Mouse (Mus musculus): ENCODE results near the gene Bloc1s5. TPM values are rescaled to one million over a fixed set of nuclear protein-coding genes. Genes with fewer than 3 reads are reported as not detected.
A peak's percentile ranks its signal among the peaks of the same experiment; 100 is the strongest.
"Not testable (repeated sequence)": the region's sequence is repeated elsewhere in the genome, so short reads cannot be mapped to it uniquely, and the experiment has no call there.

The Bloc1s5 gene
- total RNA-seq, 4 experiments from 2014 or later, result 8.0 to 13.5 (median 9.8) TPM

DNA sequence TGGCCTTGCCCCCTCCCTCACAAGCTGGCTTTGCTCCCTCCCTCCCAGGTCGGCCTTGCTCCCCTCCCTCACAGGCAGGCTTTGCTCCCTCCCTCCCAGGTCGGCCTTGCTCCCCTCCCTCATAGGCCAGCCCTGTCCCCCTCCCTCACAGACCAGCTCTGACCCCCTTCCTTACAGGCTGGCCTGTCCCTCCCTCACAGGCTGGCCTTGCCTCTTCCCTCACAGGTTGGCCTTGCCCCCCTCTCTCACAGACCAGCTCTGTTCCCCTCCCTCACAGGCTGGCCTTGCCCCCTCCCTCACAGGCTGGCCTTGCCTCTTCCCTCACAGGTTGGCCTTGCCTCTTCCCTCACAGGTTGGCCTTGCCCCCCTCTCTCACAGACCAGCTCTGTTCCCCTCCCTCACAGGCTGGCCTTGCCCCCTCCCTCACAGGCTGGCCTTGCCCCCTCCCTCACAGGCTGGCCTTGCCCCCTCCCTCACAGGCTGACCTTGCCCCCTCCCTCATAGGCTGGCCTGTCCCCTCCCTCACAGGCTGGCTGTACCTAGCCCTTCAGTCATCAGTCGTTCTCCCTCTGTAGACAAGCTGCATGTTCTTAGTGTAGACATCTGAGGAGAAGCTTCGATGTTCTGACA is 16.8 kb downstream of the Bloc1s5 start:
- not testable (repeated sequence) for DNase-seq (ENCODE audit: low spot score in 2 of 2)

DNA sequence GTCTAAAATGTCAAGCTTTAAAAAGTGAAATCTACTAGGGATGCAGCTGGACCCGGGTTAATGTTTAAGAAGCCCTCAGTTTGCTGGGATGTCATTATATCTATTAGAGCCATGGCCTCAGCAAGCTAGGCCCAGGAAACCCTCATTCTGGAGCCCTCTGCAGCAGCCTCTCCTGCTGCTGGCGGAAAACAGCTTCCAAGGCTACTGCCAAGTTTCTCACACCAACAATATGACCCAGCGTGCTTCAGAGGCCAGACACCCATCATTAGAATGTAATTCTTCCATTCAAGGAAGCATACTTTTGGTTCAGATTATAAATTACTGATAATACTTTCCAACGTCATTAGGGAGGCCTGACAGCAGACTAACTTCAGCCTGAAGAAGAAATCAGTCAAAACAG is 18.0 kb downstream of the Bloc1s5 start:
- no peak for DNase-seq (ENCODE audit: low spot score in 2 of 2)

DNA sequence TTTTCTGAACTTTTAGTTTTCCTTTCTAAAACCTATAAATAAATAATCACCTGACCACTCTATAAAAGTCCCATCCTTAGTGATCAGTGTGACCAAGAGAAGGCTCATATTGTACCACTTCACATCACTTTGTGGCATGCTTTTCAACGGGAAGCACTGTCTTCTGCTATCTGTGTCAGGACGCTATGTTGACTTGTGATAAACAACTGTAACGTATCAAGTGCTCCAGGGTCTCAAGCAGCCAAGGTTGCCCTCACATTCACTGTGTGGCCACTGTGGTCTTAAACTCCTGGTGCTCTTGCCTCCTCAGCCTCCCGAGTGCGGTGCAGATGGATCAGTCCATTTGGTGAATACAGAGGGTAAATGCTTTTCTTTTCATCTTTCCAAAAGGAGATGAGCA is 19.3 kb downstream of the Bloc1s5 start:
- DNase-seq (ENCODE audit: low spot score in 2 of 2), result no peak

DNA sequence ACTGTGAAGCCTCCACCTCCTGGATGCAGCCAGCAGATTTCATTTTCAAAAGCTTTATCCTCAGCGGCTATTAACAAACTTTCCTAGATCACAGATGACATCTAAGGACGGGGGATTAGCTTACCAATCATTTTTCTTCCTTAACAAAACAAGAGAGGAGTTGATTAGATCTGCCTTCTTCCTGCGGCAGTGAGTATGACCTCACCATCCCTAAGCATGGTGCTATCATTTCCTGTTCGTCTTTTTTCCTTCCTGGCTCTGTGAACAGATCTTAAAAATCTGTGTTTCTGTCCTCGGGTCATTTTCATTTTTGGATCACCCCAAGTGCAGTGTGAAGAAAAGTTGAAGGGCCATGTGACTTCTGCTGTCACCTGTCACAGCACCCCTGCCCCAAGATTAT is 20.6 kb downstream of the Bloc1s5 start:
- no peak for DNase-seq (ENCODE audit: low spot score in 2 of 2)

DNA sequence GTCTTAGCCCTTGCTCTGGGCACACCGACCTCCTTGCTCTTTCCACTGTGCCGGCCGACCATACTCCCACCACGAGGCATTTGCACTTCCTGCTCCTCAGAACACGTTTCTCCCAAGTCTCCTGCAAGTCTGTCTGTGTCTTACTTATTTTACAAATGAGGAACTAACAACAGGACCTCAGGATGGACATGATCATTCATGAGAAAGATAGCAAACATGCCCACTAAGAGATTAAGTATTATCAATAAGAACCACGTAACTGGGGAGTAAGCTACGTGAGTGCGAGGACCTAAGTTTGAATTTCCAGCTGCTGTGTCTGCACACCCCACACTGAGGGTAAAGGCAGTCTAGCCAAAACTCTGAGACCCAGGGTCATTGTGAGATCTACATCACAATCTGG is 21.3 kb downstream of the Bloc1s5 start:
- DNase-seq (ENCODE audit: low spot score in 2 of 2), result no peak

DNA sequence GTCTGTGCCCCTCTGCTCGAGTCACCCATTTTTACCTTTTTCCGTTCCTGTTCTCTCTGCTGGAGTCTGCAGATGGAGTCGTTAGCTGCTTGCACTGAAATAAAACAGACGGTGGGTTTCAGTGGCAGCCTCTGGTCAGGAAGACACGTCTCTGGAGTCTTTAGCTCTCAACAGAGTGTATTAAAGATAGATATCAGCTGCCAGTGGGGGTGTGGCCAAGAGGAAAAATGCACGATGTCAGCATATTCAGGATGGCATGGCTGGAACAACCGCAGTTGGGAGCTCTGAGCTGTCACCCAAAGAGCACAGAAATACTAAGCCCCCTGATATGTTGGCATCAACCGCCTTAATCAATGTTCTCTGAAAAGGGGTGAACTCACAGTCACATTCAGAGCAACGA is 22.3 kb downstream of the Bloc1s5 start:
- DNase-seq (ENCODE audit: low spot score in 2 of 2), result no peak

DNA sequence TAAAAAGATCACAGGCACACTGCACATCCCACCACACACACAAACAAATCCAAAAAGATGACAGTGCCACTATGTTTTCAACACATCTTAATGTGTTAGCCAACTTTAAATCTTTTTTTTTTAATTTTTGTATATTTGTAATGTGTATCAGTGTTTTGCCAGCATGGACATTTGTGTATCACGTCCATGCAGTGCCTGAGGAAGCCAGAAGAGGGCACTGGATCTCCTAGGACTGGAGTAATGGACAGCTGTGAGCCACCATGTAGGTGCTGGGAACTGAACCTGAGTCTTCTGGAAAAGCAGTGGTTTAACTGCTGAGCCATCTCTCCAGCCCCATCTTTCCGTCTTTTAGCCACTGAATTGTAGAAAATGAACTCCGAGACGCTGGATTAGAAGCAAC is 22.7 kb downstream of the Bloc1s5 start:
- no peak for DNase-seq (ENCODE audit: low spot score in 2 of 2)

DNA sequence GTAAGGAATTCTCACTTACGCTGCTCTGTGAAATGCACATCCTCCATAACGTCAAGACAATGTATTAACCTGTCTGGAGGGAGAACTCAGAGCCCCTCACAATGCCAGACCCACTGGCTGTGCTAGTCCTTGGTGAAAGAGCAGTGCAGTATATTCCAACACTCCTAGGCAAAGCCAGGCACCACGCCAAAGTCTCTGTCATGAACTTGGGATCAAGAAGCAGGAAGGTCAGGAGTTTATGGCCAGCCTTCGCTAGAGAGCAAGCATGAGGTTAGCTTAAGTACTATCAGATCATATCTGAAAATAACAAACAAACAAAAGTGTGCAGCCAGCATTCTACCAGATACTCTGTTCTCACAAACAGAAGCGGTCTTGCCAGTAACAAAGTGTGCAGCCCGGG is 24.6 kb downstream of the Bloc1s5 start:
- DNase-seq (ENCODE audit: low spot score in 2 of 2), result no peak

DNA sequence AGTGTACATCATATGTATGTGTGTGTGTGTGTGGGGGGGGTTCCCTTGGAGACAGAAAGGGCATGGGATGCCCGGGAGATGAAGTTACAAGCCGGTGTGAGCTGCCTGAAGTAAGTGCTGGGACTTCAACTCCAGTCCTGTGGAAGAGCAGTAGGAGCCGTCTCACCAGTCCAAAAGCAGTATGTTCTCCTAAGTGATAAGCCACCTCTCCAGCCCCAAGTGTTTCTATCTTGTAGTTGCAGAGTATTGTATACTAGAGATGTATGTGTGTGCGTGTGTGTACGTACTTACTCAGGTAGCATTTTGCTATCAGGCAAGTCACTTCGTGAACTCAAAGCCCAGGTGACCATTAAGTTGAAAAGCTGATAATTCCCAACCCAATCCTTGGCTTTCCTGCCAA is 27.8 kb downstream of the Bloc1s5 start:
- no peak for DNase-seq (ENCODE audit: low spot score in 2 of 2)

DNA sequence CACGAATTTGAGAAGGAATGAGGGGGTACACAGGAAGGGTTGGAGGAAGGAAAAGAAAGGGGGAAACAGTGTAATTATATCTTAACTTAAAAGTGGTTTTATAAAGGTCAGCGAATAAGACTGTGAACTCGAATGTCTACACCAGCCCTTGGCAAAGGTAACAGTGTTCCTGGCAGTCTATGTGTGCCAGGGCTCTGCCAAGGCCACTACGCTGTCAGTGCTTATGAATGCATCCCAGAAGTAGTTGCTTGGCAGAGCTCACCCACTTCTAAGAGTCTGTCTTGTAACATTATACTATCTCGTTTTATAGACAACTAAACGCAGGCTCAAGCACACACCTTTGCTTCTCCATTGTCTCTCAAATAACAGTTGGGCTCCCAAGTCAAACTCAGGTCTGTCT is 29.6 kb downstream of the Bloc1s5 start:
- no peak for DNase-seq (ENCODE audit: low spot score in 2 of 2)

DNA sequence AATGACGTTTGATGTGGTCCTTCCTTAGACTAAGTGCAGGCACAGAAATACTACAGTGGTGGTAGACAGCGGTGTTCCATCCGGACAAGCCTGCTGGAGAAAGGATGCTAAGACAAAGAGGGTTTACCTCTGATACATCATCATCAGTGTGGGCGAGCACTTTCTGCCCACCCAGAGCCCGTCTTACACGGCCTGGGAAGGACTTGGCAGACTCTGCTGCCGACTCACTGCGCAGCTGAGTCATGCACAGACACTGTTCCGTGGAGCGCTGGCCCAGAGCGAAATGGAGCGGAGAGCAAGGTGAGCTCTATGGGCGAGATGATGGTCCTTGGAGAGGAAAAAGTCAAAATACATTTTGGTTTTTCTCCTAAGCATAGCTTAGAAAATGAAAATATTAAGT is 31.9 kb downstream of the Bloc1s5 start:
- DNase-seq (ENCODE audit: low spot score in 2 of 2), result peak; percentile 20 to 37

DNA sequence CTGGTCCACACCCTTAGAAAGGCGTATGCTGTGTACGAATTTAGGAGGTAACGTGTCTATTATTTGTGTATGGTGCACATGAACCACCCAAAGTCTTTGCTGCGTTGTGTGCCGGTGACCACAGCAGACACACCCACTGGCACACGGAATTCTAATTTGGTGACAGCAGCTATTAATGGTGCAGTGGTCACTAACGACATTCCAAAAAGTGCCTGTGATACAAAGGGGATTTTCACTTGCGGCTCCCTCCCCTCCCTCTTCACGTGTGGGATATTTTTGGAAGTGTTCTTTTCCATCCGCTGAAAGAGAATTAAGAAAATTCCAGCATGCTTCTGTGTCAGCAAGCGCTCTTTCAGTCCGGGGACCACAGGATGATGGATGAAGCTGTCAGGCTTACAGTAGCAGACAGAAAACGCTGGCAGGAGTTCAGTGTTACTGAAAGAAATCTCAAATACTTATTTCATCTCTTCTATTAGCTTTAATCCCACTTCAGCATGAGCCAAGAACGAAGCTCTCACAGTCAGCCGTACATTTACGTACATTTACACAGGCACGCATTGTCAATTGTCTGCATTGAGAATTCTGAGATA is 32.6 kb downstream of the Bloc1s5 start:
- DNase-seq (ENCODE audit: low spot score in 2 of 2), result no peak

DNA sequence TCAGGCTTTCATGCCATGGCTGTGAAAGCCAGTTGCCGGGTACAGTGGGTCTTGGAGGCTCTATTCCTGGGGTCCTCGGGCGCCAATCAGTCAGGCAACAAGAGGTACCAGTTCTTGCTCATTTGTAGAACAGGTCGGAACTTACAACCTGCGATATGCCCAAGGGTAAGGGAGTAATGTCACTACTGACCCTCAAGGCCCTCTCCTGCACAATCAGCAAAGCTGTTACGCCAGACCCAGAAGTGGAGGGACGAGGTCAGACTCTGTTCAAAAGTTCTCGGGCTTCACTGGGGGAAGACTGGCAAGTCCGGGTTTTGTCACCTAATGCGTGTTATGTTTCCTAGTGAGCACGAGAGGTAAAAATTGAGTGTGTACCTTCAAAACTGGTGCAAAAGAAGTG is 34.1 kb downstream of the Bloc1s5 start:
- DNase-seq (ENCODE audit: low spot score in 2 of 2), result no peak

DNA sequence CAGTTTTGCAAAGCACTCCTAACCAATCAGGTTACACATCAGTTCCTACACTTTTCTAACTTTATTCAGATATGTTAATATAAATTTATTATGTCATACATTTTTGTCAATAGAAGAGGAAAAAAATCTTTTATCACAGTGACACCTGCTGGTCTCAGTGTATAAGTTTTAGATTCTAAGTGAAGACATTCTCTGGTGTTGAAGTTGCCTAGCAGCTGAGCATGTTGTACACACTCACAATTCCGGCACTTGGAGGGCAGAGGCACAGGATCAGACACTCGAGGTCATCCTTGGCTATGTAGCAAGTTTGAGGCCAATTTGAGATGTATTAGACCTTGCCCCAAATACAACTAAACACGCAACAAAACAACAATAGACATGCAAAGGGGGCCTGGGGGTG is 37.8 kb downstream of the Bloc1s5 start:
- DNase-seq (ENCODE audit: low spot score in 2 of 2), result no peak

DNA sequence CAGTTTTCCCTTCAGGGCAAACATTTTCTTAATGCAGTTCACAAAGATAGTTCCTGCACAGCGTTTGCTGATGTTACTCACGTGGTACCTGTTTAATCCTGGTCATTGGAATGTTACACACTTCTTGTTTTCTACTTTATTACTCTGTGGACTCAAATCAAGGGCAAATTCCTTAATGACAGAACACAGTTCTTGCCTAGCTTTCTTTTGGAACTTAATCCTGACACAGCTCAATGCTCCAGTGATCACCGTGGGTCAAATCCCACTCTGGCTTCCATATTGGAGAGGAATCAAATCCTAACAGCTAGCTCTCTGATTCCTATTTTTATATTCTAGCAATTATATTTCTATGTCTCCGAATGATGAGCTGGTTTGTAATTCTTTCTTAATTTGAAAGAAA is 38.4 kb downstream of the Bloc1s5 start:
- DNase-seq (ENCODE audit: low spot score in 2 of 2), result no peak

DNA sequence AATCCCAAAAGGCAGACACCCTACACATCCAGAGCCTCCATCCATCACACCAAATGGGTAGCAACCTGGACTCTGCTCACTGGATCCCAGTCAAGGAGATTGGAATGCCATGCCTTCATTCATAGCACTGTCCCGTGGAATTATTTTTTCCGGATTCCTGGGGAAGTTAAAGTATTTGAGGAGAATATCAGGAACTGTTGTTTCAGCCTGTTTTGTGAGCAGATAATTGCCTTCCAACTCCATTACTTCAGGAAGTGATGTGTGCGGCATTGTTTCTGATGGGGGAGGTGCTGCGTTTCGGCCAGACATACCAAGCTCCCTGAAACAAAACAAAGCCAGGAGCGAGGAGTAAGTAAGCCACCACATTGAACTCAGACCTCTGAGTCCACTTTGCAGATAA is 41.8 kb downstream of the Bloc1s5 start:
- DNase-seq (ENCODE audit: low spot score in 2 of 2), result no peak

DNA sequence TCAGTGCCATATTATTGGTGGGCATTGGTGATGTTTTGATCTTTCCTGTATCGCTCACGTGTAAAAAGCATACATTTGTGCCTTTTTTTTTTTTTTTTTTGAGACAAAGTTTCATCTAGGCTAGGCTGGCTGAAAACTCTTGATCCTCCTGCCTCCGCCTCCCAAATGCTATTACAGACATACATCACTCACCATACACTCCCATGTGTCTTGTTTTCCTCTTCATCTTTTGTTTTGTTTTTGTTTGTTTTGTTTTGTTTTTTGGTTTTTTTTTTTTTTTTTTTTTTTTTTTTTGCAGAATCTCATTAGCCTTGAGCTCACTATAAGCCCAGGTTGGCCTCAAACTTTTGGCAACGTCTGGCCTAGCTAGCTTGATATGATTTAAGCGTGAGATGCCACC is 47.6 kb downstream of the Bloc1s5 start:
- DNase-seq (ENCODE audit: low spot score in 2 of 2), result no peak

DNA sequence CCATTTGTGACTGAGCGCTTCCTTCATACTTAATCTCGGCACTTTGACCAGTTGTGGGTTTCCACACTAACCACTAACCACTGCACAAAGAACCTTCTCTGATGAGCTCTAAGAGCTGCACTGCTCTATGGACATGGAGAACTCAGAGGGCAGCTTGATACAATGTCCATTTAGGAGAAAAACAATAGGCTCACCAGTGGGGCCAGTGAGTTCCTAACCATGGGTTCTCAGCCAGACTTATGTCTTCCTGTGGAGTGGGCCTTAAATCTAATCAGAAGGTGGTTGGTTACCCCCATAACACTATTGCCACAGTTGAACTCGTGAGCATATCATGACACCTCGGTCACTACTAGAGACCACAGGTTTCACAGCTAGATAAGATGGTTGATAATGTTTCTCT is 48.5 kb downstream of the Bloc1s5 start:
- no peak for DNase-seq (ENCODE audit: low spot score in 2 of 2)

DNA sequence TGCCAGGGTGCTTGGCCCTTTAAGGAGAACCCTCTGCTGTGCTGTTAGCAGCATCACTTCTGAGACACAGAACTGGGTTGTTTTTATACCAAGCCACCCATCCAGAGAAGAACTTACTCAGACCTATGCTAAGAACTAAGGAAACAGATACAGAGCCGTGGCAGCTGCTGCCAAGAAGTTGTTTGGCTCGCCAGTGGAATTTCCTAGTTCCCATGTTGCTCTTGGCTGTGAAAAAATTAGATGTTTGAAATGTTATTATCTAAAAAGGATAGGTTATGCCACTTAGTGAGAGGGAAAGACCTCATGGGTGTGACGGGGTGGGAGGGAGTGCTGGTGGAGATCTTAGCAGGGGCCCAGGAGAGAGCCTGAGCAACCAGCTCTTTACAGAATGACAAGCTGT is 52.1 kb downstream of the Bloc1s5 start:
- DNase-seq (ENCODE audit: low spot score in 2 of 2), result no peak

DNA sequence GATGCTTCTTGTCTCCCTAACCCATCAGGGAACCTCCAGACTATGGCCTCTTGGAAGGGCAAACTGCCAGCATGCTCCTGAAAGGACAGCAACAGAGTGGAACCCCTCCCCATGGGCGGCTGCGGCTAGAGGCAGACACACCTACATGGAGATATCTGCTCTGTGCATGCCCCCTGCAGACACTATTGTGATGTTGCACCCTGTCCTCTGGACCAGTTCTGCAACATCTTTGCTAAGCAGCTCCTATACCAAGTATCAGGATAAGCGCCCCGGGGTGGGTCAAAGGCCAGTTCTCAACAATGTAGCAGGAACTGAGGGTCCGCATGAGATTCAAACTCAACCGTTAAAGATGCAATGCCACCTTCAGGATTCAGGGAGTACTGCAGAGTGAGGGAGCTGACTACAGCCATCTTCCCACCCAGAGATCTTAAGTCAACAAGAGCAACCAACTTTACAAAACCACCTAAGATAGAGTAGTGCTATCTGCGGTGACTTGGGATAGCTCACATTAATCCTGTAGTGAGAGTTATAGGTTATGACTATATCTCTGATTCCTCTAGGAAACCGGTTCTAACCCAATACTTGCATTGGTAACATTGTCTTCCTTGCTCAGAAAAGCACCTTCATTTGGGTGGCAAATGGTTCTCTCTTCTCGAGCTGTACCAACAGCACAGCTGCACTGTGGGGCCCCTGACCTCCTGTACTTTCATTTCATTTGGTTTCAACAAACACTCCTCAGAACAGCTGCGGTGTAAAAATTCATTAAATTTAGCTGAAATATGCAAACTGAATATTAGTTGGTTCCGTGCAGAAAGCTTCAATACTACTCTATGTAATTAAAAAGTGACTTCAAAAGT is 54.1 kb downstream of the Bloc1s5 start:
- DNase-seq (ENCODE audit: low spot score in 2 of 2), result peak in 1 of 2 experiments; percentile 18

DNA sequence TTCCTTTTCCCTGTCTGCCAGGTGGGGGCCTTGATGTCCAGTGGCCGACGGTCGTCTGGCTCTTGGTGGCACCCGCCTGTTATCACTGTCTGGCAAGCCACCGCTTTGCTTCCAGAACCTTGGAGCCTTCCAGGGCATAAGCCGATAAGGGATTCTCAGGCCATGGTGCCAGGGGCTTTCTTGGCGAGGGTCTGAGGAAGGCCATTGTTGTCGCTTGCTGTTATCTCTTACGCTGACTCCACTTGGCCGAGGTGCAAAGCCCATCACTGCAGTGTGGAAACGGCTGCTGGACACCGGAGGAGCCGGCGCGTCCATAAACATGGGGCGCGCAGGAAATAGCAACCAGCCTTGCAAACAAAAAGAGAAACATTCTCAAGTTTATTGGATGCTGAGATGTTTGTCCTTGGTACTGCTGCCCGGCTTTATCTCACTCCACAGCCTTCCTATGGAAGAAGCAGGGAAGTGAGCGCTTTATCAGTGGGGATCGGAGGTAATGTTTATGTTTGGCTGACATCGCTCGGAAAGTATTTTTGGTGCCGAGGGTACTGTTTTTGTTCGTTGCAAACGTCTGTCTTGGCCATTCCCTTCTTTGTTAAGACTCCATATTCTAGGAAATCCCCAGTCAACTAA is 54.8 kb downstream of the Bloc1s5 start:
- DNase-seq (ENCODE audit: low spot score in 2 of 2), result no peak

DNA sequence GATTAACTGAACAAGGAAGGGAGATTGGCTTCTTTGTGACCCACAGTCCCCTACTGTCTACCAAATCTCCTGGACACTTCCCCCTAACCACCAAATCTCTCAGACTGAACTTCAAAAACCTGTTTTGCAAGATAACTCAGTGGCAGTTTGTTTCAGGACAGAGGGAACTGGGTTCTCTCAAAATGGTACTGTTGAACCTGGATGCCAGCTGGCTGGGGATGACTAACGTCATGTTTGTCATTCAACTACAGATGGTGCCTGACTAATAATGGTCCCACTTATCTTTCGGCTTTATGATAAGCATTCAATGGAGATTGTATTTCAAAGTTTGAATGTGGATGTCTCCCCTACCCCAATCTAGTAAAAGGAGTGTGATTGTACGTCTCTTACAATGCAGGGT is 60.2 kb downstream of the Bloc1s5 start:
- peak; percentile 54 to 62 for DNase-seq (ENCODE audit: low spot score in 2 of 2)
